Mouse (Mus musculus) myocyte (in vitro differentiated cells): ENCODE measurements around the gene Cdcp2. TPM values are rescaled to one million over a fixed set of nuclear protein-coding genes. Genes with fewer than 3 reads are reported as not detected.

Experiments
- H3K27me3 ChIP-seq: one replicate; pipeline ENCODE4 v1.6.1; 2011; ENCODE audit not compliant: control insufficient read depth, insufficient read depth, insufficient read length
- H3K36me3 ChIP-seq: one replicate; pipeline ENCODE4 v1.6.1; 2011; ENCODE audit not compliant: control insufficient read depth, insufficient read depth
- H3K4me2 ChIP-seq: one replicate; pipeline ENCODE4 v1.6.1; 2011; ENCODE audit warnings: low read depth, control low read depth
- H3K4me3 ChIP-seq: one replicate; pipeline ENCODE4 v1.5.1; 2011; ENCODE audit warnings: mild to moderate bottlenecking, control low read depth, moderate library complexity
- H3K79me2 ChIP-seq: one replicate; pipeline ENCODE4 v1.6.1; 2011; ENCODE audit not compliant: control insufficient read depth, insufficient read depth
- H3ac ChIP-seq: one replicate; pipeline ENCODE4 v1.6.1; 2011; ENCODE audit not compliant: control insufficient read depth, insufficient read length
- CEBPB ChIP-seq: IDR thresholded peaks from 2 replicates; pipeline ENCODE4 v1.6.1; 2011; ENCODE audit warnings: mild to moderate bottlenecking, moderate library complexity; ENCODE audit not compliant: poor library complexity, insufficient read depth, severe bottlenecking
- E2F4 ChIP-seq: IDR thresholded peaks from one replicate; pipeline ENCODE4 v1.6.1; 2011; ENCODE audit warnings: mild to moderate bottlenecking, control low read depth, moderate library complexity; ENCODE audit not compliant: insufficient read depth
- MAX ChIP-seq: IDR thresholded peaks from one replicate; pipeline ENCODE4 v1.6.1; 2011; ENCODE audit warnings: low read depth, mild to moderate bottlenecking, control low read depth
- MYOD1 ChIP-seq, 3 experiments: IDR thresholded peaks; one replicate each; pipeline ENCODE4 v1.6.1; 2011; ENCODE audit warnings: control low read depth in 2 of 3, low read depth in 2 of 3, mild to moderate bottlenecking in 2 of 3, moderate library complexity in 1 of 3; ENCODE audit not compliant: insufficient read length in 2 of 3, control insufficient read depth in 1 of 3
- MYOG ChIP-seq, 3 experiments: IDR thresholded peaks; one replicate each; pipeline ENCODE4 v1.6.1; 2011; ENCODE audit warnings: control low read depth in 2 of 3, low read depth in 2 of 3, mild to moderate bottlenecking in 2 of 3; ENCODE audit not compliant: insufficient read length in 2 of 3, control insufficient read depth in 1 of 3, insufficient read depth in 1 of 3
- POLR2A ChIP-seq: IDR thresholded peaks from one replicate; pipeline ENCODE4 v1.6.1; 2011; ENCODE audit warnings: low read depth, mild to moderate bottlenecking, control low read depth, moderate library complexity; ENCODE audit not compliant: insufficient read length
- POLR2AphosphoS2 ChIP-seq: IDR thresholded peaks from one replicate; pipeline ENCODE4 v1.6.1; 2011; ENCODE audit warnings: low read depth, control low read depth; ENCODE audit not compliant: insufficient read length
- REST ChIP-seq: IDR thresholded peaks from one replicate; pipeline ENCODE4 v1.6.1; 2011; ENCODE audit warnings: mild to moderate bottlenecking, control low read depth, moderate library complexity; ENCODE audit not compliant: insufficient read depth, insufficient read length
- SRF ChIP-seq: IDR thresholded peaks from one replicate; pipeline ENCODE4 v1.6.1; 2011; ENCODE audit warnings: low read depth; ENCODE audit not compliant: control insufficient read depth, insufficient read length
- TCF12 ChIP-seq: IDR thresholded peaks from one replicate; pipeline ENCODE4 v1.6.1; 2011; ENCODE audit warnings: mild to moderate bottlenecking, control low read depth; ENCODE audit not compliant: poor library complexity, insufficient read depth, severe bottlenecking
- TCF3 ChIP-seq: IDR thresholded peaks from one replicate; pipeline ENCODE4 v1.6.1; 2011; ENCODE audit warnings: low read depth, control low read depth; ENCODE audit not compliant: insufficient read length
- USF1 ChIP-seq: IDR thresholded peaks from one replicate; pipeline ENCODE4 v1.6.1; 2011; ENCODE audit warnings: low read depth, mild to moderate bottlenecking, control low read depth, moderate library complexity
- polyA plus RNA-seq: library from polyadenylated mRNA; unstranded; fragments of >200 nt; fragmentation: generic; extraction: Trizol; gene quantifications from one replicate; pipeline ENCODE4 v1.2.1, GENCODE M21; 2012; ENCODE audit warnings: missing spikeins

Cdcp2 gene
- polyA plus RNA-seq, 1 experiment: not detected

DNA sequence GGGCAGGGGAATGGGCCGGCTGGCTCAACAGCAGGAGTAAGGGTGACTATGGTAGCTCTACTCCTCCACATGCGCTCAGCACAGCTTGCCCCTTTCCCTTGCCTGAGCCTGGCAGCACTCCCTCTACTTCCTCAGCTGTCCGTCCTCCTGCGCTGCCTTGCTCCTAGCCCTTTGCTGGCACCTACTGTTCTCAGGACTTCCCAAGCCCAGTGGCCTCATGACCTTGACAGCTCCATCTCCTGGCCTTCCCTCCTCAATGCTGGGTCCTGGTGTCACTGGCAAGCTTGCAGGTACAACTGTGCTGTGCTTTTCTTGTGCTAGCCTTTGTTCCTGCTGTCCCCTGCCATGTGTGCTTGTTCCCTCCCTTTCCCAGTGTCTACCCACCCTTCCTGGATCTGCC lies 13.6 kb upstream of the Cdcp2 start:
- TF ChIP-seq TCF12 (no peak), MYOG (IDR thresholded peaks at IDR 0.05; ENCODE audit: control insufficient read depth in 1 of 3, insufficient read depth in 1 of 3, insufficient read length in 2 of 3, low read depth in 2 of 3) (no peak), TCF3 (no peak), POLR2AphosphoS2 (no peak), MYOD1 (IDR thresholded peaks at IDR 0.05; ENCODE audit: control insufficient read depth in 1 of 3, insufficient read length in 2 of 3, low read depth in 2 of 3) (no peak), MAX (no peak), SRF (no peak), POLR2A (no peak), USF1 (no peak), E2F4 (no peak), REST (no peak), CEBPB (no peak)
- no peak overlapping the region for H3K4me2 ChIP-seq
- H3K4me3 ChIP-seq: no peak overlapping the region
- peaks cover 11% of the 10 kb centered on the region for H3K27me3 ChIP-seq
- H3K36me3 ChIP-seq: no peaks in the 10 kb centered on the region
- no peaks in the 10 kb centered on the region for H3K79me2 ChIP-seq
- no peak overlapping the region for H3ac ChIP-seq

DNA sequence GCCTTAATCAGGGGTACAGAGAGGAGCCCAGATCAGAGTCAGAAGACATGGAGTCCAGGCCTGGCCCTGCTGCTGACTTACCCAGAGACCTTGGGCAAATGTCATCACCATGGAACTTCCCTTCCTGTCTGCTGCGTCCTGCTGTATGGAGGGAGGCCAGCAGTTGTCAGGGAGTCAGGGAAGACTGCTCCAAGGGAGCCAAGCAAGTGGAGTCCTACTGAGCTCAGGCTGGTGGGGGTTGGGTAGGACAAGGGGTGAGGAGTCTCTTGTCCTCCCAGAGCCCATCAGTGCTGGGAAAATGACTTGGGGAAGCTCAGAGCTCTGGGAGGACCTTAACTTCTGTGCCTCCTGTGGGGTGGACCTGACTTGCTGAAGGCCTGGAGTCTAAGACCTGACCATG lies 12.3 kb upstream of the Cdcp2 start:
- no peak for TF ChIP-seq MYOG (IDR thresholded peaks at IDR 0.05; ENCODE audit: control insufficient read depth in 1 of 3, insufficient read depth in 1 of 3, insufficient read length in 2 of 3, low read depth in 2 of 3)
- no peak for TF ChIP-seq E2F4
- no peak for TF ChIP-seq CEBPB
- no peak for TF ChIP-seq TCF3
- Histone ChIP-seq H3K4me2 (no peak overlapping the region), H3K27me3 (peaks cover 21% of the 10 kb centered on the region), H3K4me3 (no peak overlapping the region), H3ac (no peak overlapping the region), H3K79me2 (no peaks in the 10 kb centered on the region), H3K36me3 (no peaks in the 10 kb centered on the region)

DNA sequence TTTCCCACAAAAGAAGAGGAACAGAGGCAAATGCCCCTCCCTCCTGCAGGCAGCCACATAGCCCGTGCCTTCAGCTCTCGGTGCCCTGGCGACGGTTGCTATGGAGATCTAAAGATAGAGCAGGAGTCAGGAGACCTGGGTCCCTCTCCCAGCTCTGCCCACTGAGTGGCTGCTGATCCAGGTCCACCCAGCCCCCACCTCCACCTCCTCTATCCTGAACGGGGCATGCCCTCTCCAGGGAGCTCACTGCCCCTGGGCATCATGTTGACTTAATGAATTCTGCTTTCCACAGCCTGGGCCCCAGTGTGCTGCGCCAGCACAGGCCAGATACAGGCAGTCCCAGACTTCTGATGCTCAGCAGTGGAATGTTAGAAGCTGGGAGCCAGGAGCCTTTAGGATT lies 11.8 kb upstream of the Cdcp2 start:
- TF ChIP-seq MYOD1 (IDR thresholded peaks at IDR 0.05; ENCODE audit: control insufficient read depth in 1 of 3, insufficient read length in 2 of 3, low read depth in 2 of 3) (no peak), POLR2A (no peak), CEBPB (no peak), REST (no peak), POLR2AphosphoS2 (no peak), TCF3 (no peak), MYOG (IDR thresholded peaks at IDR 0.05; ENCODE audit: control insufficient read depth in 1 of 3, insufficient read depth in 1 of 3, insufficient read length in 2 of 3, low read depth in 2 of 3) (no peak), SRF (no peak), USF1 (no peak), TCF12 (no peak), MAX (no peak), E2F4 (no peak)
- H3K4me2 ChIP-seq: no peak overlapping the region
- no peaks in the 10 kb centered on the region for H3K79me2 ChIP-seq
- H3ac ChIP-seq: no peak overlapping the region
- no peaks in the 10 kb centered on the region for H3K36me3 ChIP-seq
- no peak overlapping the region for H3K4me3 ChIP-seq
- H3K27me3 ChIP-seq: peaks cover 26% of the 10 kb centered on the region

DNA sequence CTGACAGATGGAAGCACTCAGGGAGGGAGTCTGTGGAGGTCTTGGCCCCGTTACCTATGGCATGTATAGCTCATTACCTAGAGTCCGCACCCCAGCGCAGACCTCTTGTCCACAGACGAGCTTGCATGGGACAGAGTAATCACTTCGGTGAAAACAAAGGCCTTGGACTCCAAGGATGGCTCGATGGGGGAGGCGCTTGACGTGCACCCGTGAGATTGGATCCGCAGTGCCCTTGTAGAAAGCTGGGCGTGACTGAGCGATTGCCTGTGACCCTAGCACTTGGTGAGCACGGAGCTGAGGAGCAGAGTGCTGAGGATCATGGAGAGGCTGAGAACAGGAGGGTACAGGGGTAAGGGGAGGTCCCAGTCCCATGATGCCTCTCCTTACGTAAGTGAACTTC lies 5.0 kb upstream of the Cdcp2 start:
- H3K4me3 ChIP-seq: no peak overlapping the region
- no peak overlapping the region for H3ac ChIP-seq
- TF ChIP-seq TCF3: no peak
- no peak for TF ChIP-seq POLR2AphosphoS2
- no peak for TF ChIP-seq E2F4
- TF ChIP-seq SRF: no peak
- no peak for TF ChIP-seq POLR2A
- TF ChIP-seq REST: no peak
- no peak for TF ChIP-seq TCF12
- TF ChIP-seq CEBPB: no peak
- no peak for TF ChIP-seq MYOD1 (IDR thresholded peaks at IDR 0.05; ENCODE audit: control insufficient read depth in 1 of 3, insufficient read length in 2 of 3, low read depth in 2 of 3)
- TF ChIP-seq USF1: no peak
- TF ChIP-seq MAX: no peak
- no peak for TF ChIP-seq MYOG (IDR thresholded peaks at IDR 0.05; ENCODE audit: control insufficient read depth in 1 of 3, insufficient read depth in 1 of 3, insufficient read length in 2 of 3, low read depth in 2 of 3)
- H3K79me2 ChIP-seq: no peaks in the 10 kb centered on the region
- H3K36me3 ChIP-seq: no peaks in the 10 kb centered on the region
- H3K27me3 ChIP-seq: peaks cover 46% of the 10 kb centered on the region
- no peak overlapping the region for H3K4me2 ChIP-seq

DNA sequence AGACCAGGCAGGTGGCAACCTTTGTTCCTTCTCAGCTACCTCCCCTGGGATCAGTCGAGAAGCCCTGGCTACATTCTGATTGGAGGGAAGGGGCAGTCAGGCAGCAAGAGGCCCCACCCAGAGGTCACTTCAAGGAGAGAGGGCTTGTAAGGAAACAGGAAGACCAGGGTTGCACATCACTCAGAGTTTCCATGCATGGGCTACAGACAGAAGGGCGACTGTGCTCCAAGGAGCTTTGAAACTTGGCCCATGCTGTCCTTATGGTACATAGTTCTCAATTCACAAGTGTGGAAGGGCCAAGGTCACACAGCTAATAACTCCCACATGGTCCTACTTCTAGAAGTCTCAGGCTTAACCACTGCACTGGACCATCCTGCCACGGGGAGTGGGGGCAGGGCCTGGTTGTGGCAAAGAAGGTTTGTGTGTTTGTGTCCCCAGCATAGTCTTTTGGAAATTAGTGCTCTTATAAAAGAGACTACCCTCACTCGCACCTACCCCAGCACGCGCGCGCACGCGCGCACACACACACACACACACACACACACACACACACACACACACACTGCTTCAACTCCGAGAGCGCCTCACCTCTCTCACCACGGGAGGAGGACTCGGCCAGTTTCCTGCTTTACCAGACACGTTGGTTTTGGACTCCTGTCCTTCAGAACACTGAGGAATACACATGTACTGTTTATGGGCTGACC lies 2.1 kb upstream of the Cdcp2 start:
- Histone ChIP-seq H3ac (no peak overlapping the region), H3K4me3 (no peak overlapping the region), H3K36me3 (no peaks in the 10 kb centered on the region), H3K4me2 (no peak overlapping the region), H3K79me2 (no peaks in the 10 kb centered on the region), H3K27me3 (peaks cover 32% of the 10 kb centered on the region)
- no peak for TF ChIP-seq SRF
- TF ChIP-seq E2F4: no peak
- no peak for TF ChIP-seq REST
- no peak for TF ChIP-seq POLR2A
- no peak for TF ChIP-seq CEBPB
- no peak for TF ChIP-seq MAX
- no peak for TF ChIP-seq MYOD1 (IDR thresholded peaks at IDR 0.05; ENCODE audit: control insufficient read depth in 1 of 3, insufficient read length in 2 of 3, low read depth in 2 of 3)
- TF ChIP-seq USF1: no peak
- TF ChIP-seq TCF3: no peak
- TF ChIP-seq POLR2AphosphoS2: no peak
- TF ChIP-seq TCF12: no peak
- TF ChIP-seq MYOG (IDR thresholded peaks at IDR 0.05; ENCODE audit: control insufficient read depth in 1 of 3, insufficient read depth in 1 of 3, insufficient read length in 2 of 3, low read depth in 2 of 3): no peak
